Mouse (Mus musculus) left cerebral cortex, postnatal 25 days (tissue): ENCODE measurements around the gene Gm960. TPM values are rescaled to one million over a fixed set of nuclear protein-coding genes. Genes with fewer than 3 reads are reported as not detected.
A peak's percentile ranks its signal among the peaks of the same experiment; 100 is the strongest.

Source experiments
- DNase-seq, 2 experiments: peaks; one replicate each; pipeline ENCODE4 v3.0.0; 2022; ENCODE audit warnings: low spot score in 2 of 2, mixed read lengths in 1 of 2
- intact Hi-C: fragments of 180-260 bp; cut with DNase I; formaldehyde crosslinking; loops from one replicate; pipeline ENCODE4 v1.15.1; 2025
- total RNA-seq, 2 experiments: library from RNA; stranded (reverse); gene quantifications; 2 replicates each; pipeline ENCODE4 v1.2.3; 2021

The Gm960 gene
- total RNA-seq, 2 experiments from 2014 or later, result 1.1 to 1.3 TPM

DNA sequence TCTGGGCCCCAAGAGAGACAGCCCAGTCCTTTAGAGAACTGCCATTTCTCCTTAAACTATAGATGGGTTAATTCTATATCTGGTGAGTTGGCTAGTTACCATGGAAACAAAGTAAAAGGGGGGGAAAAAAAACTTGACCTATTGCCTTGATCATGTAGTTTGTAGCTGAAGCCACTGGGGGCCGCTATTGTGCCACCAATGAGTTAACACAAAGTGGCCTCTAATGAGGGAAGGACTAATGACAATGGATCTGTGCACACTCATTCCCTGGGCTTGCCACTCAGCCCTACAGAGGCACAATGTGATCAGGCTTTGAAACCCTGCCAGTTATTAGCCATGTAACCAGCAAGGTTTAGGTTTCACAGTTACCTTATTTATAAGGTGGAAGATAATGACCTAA is 69.6 kb downstream of the Gm960 start:
- peak; percentile 68 to 72 for DNase-seq
- intact Hi-C loops, result loop anchor here (2.0 kb wide), 1 partner anchor 278 kb away; the partner anchor contains the start of gene Bbs1

DNA sequence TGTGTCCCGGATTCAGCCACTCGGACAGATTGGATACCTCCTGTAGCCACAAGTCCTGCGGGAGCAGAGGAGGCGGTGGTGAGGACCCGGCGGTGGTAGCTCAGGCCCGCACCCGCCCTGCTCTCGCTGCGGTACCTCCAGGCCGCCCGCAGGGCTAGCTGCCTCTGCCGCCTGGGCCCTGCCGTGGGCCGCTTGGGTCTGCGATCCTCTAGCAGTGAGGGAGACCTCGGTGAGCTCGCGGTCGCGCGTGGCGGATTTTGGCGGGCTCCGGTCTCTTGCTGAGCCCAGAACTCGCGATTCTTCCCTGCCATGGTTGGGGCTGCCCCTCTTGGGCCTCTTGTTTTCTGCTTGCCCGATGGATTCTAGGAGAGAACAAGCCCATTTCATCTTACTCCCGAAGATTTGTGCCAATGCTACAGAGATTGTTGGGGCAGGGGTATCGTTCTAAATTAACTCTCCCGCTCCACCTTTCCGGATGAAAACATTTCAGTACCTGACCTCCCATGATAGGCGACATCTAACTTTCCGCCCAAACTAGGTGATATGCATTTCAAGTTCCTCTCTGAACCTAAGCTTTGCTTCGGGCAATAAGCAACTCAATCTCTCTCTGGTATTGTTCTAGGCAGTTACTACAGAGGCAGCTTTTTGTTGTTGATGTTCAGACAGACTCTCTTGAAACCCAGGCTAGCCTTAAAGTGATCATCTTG is 72.5 kb downstream of the Gm960 start:
- no peak for DNase-seq

DNA sequence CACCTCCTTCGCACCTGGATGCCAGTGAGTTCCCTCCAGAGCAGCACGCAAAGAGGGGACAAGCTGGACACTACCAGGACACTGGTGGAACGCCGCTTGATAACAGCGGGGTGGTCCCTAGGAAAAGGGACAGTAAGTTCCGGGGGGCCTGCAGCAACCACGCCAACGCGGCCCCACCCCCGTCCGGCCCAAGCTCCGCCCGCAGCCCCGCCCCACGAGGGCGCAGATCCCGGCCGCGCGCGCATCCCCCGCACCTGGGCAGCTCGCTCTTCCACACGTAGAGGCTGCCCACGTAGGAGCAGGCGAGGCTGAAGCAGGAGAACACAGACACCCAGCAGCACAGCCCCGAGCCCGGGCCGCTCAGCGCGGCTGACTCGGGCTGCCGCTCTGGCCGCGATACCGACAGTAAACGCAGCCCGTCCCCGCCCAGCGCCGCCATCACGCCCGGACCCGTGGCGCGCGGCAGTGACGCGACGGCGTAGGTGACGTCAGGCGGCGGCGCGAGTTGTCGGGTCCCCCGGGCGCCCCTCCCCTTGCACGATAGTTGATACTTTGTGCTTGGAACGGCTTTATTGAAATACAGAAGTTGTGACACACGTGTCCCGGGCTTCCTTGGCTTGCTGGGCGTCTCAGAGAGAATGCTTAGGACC is 73.2 kb downstream of the Gm960 start, which contains the start of gene Rce1:
Rce1 (minus strand) TSS at position 463 of the 650 bp plus-strand sequence.
- DNase-seq, result peak; percentile 90 to 96

More for the DNA sequence above, 72.5 kb downstream of the Gm960 start:
- intact Hi-C loops, result no loop called here

DNA sequence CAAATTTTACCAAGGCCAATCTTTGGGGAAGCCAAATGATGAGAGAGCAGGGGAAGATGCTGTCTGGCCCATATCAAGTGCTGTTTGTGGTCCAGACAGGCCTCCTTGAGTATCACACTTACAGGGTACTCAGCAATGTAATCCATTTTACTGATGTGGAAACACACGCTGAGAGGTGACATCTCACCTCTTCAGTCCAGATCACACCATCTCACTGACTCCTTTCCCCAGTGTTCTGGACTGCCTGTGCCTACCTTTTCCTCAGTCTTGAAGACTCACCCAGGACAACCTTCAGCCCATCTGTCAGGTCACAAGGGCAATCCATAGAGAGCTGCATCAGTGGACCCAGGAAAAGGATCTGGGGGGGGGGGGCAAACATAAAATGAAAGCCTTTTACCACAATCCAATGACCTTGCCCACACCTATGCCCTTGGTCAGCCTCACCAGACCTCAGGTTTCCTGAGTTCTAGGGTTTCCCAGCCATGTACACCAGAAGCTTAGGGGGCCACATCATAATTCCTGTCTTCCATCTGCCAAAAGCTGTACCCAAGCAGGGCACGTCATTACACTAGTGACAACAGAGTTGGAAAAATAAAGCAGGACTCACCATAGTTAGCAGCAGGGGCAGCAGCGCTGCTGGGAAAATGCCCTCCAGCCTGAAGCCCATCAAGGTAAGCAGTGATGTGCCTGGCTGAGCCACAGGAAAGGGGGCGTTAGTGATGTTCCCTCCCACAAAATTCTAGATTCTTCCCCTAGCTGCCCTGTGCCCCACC is 73.9 kb downstream of the Gm960 start:
- DNase-seq, result no peak
- intact Hi-C loops, result no loop called here

More for the DNA sequence above, 73.2 kb downstream of the Gm960 start, which contains the start of gene Rce1:
- intact Hi-C loops, result no loop called here

DNA sequence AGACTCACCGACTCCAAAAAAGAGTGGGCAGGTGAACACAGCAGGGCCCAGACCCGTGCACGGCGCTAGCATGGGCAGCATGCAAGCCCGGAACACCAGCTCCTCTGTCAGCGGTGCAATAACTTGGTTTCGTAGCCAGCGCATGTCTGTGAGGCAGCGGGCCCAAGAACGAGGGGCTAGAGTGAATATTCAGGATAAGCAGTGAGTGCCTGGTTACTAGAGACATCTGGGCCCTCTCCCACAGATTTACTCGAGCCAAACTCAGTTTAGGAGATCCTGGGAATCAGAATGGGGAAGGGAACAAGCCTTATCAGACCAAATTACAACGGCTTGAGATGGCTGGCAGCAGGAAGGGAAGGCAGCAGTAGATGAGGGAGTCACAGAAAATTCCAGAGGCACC is 74.5 kb downstream of the Gm960 start:
- DNase-seq, result no peak
- intact Hi-C loops, result no loop called here

GRCm38 (mm10) chr19:4623419-4623818 is 75.0 kb downstream of the Gm960 start:
- intact Hi-C loops, result no loop called here
- no peak for DNase-seq

DNA sequence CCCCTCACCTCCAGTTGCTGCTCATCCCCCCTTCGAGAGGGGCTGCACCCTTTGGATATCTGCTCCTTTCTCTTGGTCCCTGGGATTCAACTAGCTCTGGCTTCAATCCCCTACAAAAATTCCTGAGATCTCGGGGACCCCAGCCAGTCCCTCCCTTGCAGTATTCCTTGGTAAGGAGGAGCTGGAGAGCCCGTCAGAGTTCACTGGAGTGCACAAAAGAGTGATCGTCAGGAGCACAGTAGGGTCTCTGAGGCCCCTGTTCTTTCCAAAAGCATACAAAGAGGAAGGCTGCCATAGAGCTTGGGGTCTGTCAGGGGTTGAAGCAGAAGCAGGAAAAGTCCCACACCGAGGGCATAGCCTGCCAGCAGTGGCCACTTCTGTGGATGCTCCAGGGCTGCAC is 75.7 kb downstream of the Gm960 start:
- DNase-seq, result no peak
- intact Hi-C loops, result no loop called here

GRCm38 (mm10) chr19:4620721-4621120 is 77.7 kb downstream of the Gm960 start:
- DNase-seq, result no peak
- intact Hi-C loops, result no loop called here

- intact Hi-C loops, result no loop called here
- DNase-seq, result no peak
Observed at GRCm38 (mm10) chr19:4619461-4619860, 79.0 kb downstream of the Gm960 start.

DNA sequence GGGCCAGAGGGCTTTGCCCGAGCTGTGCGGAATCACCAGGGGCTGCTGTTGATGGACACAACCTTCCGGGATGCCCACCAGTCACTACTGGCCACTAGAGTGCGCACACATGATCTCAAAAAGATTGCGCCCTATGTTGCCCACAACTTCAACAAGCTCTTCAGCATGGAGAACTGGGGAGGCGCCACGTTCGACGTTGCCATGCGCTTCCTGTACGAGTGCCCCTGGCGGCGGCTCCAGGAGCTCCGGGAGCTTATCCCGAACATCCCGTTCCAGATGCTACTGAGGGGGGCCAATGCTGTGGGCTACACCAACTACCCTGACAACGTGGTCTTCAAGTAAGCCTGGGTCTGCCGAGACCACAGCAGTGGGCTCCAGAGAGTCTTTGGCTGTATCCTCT is 80.3 kb downstream of the Gm960 start:
- DNase-seq, result no peak
- intact Hi-C loops, result no loop called here

DNA sequence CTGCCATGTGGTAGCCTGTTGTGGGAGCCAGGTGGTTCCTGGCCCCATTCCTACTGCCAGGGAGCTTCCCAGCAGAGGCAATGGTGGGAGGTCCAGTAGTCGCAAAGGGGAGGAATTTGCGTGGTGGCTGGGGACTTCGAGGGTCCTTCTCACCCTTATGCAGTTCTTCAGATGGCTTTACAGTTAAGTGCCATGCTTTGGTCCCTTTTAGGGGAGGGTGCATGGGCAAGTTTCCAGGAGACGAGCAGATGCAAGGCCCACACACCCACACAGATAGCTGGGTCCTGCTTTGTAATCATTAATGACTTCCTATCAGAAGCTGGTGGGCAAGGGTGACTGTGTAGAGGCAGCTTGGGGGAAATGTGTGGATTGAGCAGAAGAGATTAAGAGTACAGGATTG is 81.9 kb downstream of the Gm960 start:
- no peak for DNase-seq
- intact Hi-C loops, result no loop called here

- intact Hi-C loops, result loop anchor here (1.0 to 2.0 kb wide), 2 partner anchors 105 to 119 kb away; partner anchors contain the start of gene Pcx
- DNase-seq, result peak; percentile 89 to 97
Observed at GRCm38 (mm10) chr19:4615151-4616093, 83.0 kb downstream of the Gm960 start, which contains the start of gene Lrfn4. Gene Lrfn4 (minus strand): TSS chr19:4615667.

- DNase-seq, result no peak
- intact Hi-C loops, result loop anchor here (1.0 to 2.0 kb wide), 2 partner anchors 104 to 118 kb away; partner anchors contain the start of gene Pcx
Observed at GRCm38 (mm10) chr19:4614305-4615150, 83.9 kb downstream of the Gm960 start.

GRCm38 (mm10) chr19:4613464-4614304 is 84.8 kb downstream of the Gm960 start:
- DNase-seq, result no peak
- intact Hi-C loops, result loop anchor here (2.0 kb wide), 1 partner anchor 117 kb away; no protein-coding TSS in a partner anchor

- intact Hi-C loops, result no loop called here
Observed at GRCm38 (mm10) chr19:4612181-4612961, 86.1 kb downstream of the Gm960 start.

DNA sequence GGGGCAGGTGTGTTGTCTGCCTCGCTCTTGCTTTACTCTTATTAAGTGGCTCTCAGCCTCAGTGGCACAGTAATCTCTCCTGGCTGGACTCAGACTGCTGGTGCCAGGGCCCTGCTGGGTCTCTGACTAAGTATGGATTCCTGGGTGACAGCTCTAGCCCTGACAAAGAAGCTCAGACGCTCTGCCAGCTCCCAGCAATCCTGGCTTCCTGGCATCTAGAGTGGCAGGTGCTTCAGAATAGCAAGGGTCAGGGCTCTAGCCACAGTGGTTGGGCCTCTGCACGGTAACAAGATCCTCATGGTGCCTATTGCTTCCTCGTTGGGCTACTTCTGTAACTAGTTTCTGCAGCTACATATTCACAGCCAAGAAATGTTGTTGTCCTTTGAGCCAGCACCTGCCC is 88.4 kb downstream of the Gm960 start:
- intact Hi-C loops, result no loop called here
- DNase-seq, result no peak

More at GRCm38 (mm10) chr19:4612181-4612961, 86.1 kb downstream of the Gm960 start:
- no peak for DNase-seq
